Mouse (Mus musculus) liver, postnatal 0 days (tissue): ENCODE measurements around the gene Strn3.

Source experiments
- CTCF ChIP-seq: sonication (generic); IDR thresholded peaks from 2 replicates; pipeline ENCODE4 v1.5.1; 2016; ENCODE audit warnings: antibody characterized with exemption, low read depth
- EP300 ChIP-seq: IDR thresholded peaks from 2 replicates; pipeline ENCODE4 v1.6.1; 2016; ENCODE audit warnings: antibody characterized with exemption, low read depth, mild to moderate bottlenecking

DNA sequence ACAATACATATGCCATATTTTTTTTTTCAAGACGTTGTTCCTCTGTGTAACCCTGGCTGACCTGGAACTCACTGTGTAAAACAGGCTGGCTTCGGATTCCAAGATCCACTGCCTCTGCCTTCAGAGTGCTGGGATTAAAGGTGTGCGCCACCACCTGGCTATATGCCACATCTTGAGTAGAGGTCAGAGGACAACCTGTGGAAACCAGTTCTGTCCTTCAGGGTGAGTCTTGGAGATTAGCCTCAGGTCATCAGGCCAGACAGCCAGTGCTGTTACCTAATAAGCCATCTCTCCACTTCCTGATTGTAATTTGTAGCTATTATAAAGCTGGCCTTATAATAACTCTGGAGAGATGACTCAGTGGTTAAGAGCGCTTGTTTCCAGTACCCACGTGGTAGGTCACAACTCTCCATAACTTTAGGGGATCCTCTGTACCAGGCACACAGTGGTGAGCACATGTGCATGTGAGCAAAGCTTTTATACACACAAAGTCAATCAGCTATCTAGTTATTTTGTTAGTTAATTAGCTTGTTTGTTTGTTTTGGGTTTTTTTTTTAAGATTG is 15.1 kb upstream of the Strn3 start:
- TF ChIP-seq CTCF (no peak), EP300 (no peak)
